In genomic region chr7:144176234-144176730, GRCm38 (mm10) we compare ENCODE assay signal across 10 mouse cellular contexts.
DNase-seq lines count a peak whose midpoint lies in the region; ATAC-seq lines count a peak whose summit lies in the region.
"Had no signal": no experiment of that assay in that cellular context is flagged by ENCODE, and none has a peak within 500 bp of the region (broad histone marks: within the 10 kb centered on the region; RNA-seq: fewer than 3 reads in every experiment).

No protein-coding gene starts in this region.

- no peaks in the 10 kb centered on the region for H3K36me3 ChIP-seq in hindbrain, embryonic 10.5 days
- H3K36me3 ChIP-seq in hindbrain, embryonic 11.5 days (ENCODE audit: control insufficient read depth, insufficient read depth, low read length), result no peaks in the 10 kb centered on the region
- no peaks in the 10 kb centered on the region for H3K36me3 ChIP-seq in embryonic facial prominence, embryonic 15.5 days
- H3K36me3 ChIP-seq in hindbrain, embryonic 12.5 days, result no peaks in the 10 kb centered on the region
- no peaks in the 10 kb centered on the region for H3K36me3 ChIP-seq in midbrain, embryonic 15.5 days (replicated peaks)

- H3K9me3 ChIP-seq in hindbrain, embryonic 10.5 days, result no peaks in the 10 kb centered on the region
- H3K9me3 ChIP-seq in hindbrain, embryonic 11.5 days (ENCODE audit: control insufficient read depth, low read length), result no peaks in the 10 kb centered on the region
- no peaks in the 10 kb centered on the region for H3K9me3 ChIP-seq in embryonic facial prominence, embryonic 15.5 days (replicated peaks)
- H3K9me3 ChIP-seq in hindbrain, embryonic 12.5 days (replicated peaks), result no peaks in the 10 kb centered on the region
- H3K9me3 ChIP-seq in midbrain, embryonic 15.5 days, result no peaks in the 10 kb centered on the region

- no peak overlapping the region for H3K9ac ChIP-seq in hindbrain, embryonic 11.5 days (ENCODE audit: low read depth, low read length)
- H3K9ac ChIP-seq in embryonic facial prominence, embryonic 15.5 days, result no peak overlapping the region
- H3K9ac ChIP-seq in hindbrain, embryonic 12.5 days, result no peak overlapping the region
- H3K9ac ChIP-seq in midbrain, embryonic 15.5 days, result peak overlapping the region; percentile 78
- H3K9ac ChIP-seq: lung, embryonic 14.5 days had no signal

- no peak for DNase-seq in hindbrain, embryonic 10.5 days (ENCODE audit: low spot score)
- DNase-seq in hindbrain, embryonic 11.5 days (ENCODE audit: low spot score), result no peak
- DNase-seq in thymus, postnatal 25 days, result no peak
- no peak for DNase-seq in urinary bladder, postnatal 14 days (ENCODE audit: low spot score)
- DNase-seq: gastrocnemius, postnatal 14 days; lung, embryonic 14.5 days had no signal

- H3K4me3 ChIP-seq in hindbrain, embryonic 10.5 days, result peak overlapping the region; percentile 49; the same call in 1 of the 2 replicates
- no peak overlapping the region for H3K4me3 ChIP-seq in hindbrain, embryonic 11.5 days (ENCODE audit: low read depth, low read length)
- no peak overlapping the region for H3K4me3 ChIP-seq in embryonic facial prominence, embryonic 15.5 days (replicated peaks)
- peak overlapping the region; percentile 37 for H3K4me3 ChIP-seq in hindbrain, embryonic 12.5 days
- H3K4me3 ChIP-seq in midbrain, embryonic 15.5 days, result peak overlapping the region; percentile 58

- no peak overlapping the region for H3K27ac ChIP-seq in hindbrain, embryonic 10.5 days
- H3K27ac ChIP-seq in hindbrain, embryonic 11.5 days (ENCODE audit: low read depth, low read length), result no peak overlapping the region
- H3K27ac ChIP-seq in embryonic facial prominence, embryonic 15.5 days (replicated peaks), result no peak overlapping the region
- H3K27ac ChIP-seq in hindbrain, embryonic 12.5 days, result no peak overlapping the region
- peak overlapping the region; percentile 93 for H3K27ac ChIP-seq in midbrain, embryonic 15.5 days

- H3K4me1 ChIP-seq in hindbrain, embryonic 10.5 days (replicated peaks), result peaks cover 22% of the 10 kb centered on the region
- 0 out of 2 replicates have a peak, but pooled peaks cover 3% of the 10 kb centered on the region for H3K4me1 ChIP-seq in hindbrain, embryonic 11.5 days (replicated peaks; ENCODE audit: control insufficient read depth, insufficient read depth, low read length)
- peaks cover 15% of the 10 kb centered on the region; the same call in 1 of the 2 replicates for H3K4me1 ChIP-seq in embryonic facial prominence, embryonic 15.5 days
- H3K4me1 ChIP-seq in hindbrain, embryonic 12.5 days, result peaks cover 10% of the 10 kb centered on the region
- H3K4me1 ChIP-seq in midbrain, embryonic 15.5 days, result peaks cover 36% of the 10 kb centered on the region

- no peak overlapping the region for H3K4me2 ChIP-seq in hindbrain, embryonic 11.5 days (replicated peaks; ENCODE audit: low read depth, low read length)
- peak overlapping the region; percentile 57 for H3K4me2 ChIP-seq in embryonic facial prominence, embryonic 15.5 days (replicated peaks)
- peak overlapping the region; percentile 65 for H3K4me2 ChIP-seq in hindbrain, embryonic 12.5 days (replicated peaks)
- H3K4me2 ChIP-seq in midbrain, embryonic 15.5 days, result peak overlapping the region; percentile 72

- no peak for ATAC-seq in hindbrain, embryonic 11.5 days (ENCODE audit: low FRiP score)
- no peak for ATAC-seq in embryonic facial prominence, embryonic 15.5 days (ENCODE audit: insufficient number of reproducible peaks, low FRiP score, low TSS enrichment, low read depth)
- ATAC-seq in hindbrain, embryonic 12.5 days (ENCODE audit: low FRiP score), result no peak
- ATAC-seq in midbrain, embryonic 15.5 days (replicated peaks), result no peak
- ATAC-seq: inflammation-experienced regulatory T-cells, adult 6 months had no signal

- H3K27me3 ChIP-seq in hindbrain, embryonic 10.5 days (ENCODE audit: insufficient read depth, poor library complexity, severe bottlenecking), result peaks cover 76% of the 10 kb centered on the region
- peaks cover 7% of the 10 kb centered on the region; the same call in 1 of the 2 replicates for H3K27me3 ChIP-seq in hindbrain, embryonic 11.5 days (ENCODE audit: control insufficient read depth, insufficient read depth, low read length)
- peaks cover 49% of the 10 kb centered on the region for H3K27me3 ChIP-seq in embryonic facial prominence, embryonic 15.5 days
- H3K27me3 ChIP-seq in hindbrain, embryonic 12.5 days, result peaks cover 42% of the 10 kb centered on the region
- no peaks in the 10 kb centered on the region; the same call in 1 of the 2 replicates for H3K27me3 ChIP-seq in midbrain, embryonic 15.5 days (replicated peaks)

- WGBS in hindbrain, embryonic 10.5 days, result 80% methylated on average over 3 of the region's 3 CpGs
- WGBS in hindbrain, embryonic 11.5 days, result 75% methylated on average over 3 of the region's 3 CpGs
- WGBS in embryonic facial prominence, embryonic 15.5 days, result 58% methylated on average over 3 of the region's 3 CpGs
- WGBS in hindbrain, embryonic 12.5 days, result 86% methylated on average over 3 of the region's 3 CpGs
- WGBS in midbrain, embryonic 15.5 days, result 69% methylated on average over 3 of the region's 3 CpGs

Comparison
In these comparisons a context has a peak if more than half of its experiments do, and no peak if none do; other contexts are left out.
1. H3K4me3 ChIP-seq: peak in hindbrain, embryonic 10.5 days (single experiment), hindbrain, embryonic 12.5 days (single experiment) and midbrain, embryonic 15.5 days (single experiment); none in hindbrain, embryonic 11.5 days (single experiment) and embryonic facial prominence, embryonic 15.5 days (single experiment).